Mouse (Mus musculus) adrenal gland, postnatal 25 days (tissue): ENCODE measurements around the gene Ppl. TPM values are rescaled to one million over a fixed set of nuclear protein-coding genes. Genes with fewer than 3 reads are reported as not detected.

ENCODE experiments used
- DNase-seq: peaks from one replicate; pipeline ENCODE4 v3.0.0; 2021; ENCODE audit warnings: mixed read lengths
- long read RNA-seq: library from polyadenylated mRNA; stranded (forward); transcript quantifications from one replicate; pipeline ENCODE4 v2.0.0, GENCODE M21; 2021
- total RNA-seq: library from RNA; stranded (reverse); gene quantifications from 2 replicates; pipeline ENCODE4 v1.2.3, GENCODE M21; 2021

The Ppl gene
- 1.5 and 2.2 TPM in 2 replicates for total RNA-seq
- long read RNA-seq, partial matches to known transcripts = 1 of 2 reads
- long read RNA-seq, other reads (novel, unspliced or antisense) = 1 of 2 reads

- peak; percentile 57 for DNase-seq
Observed at GRCm38 (mm10) chr16:5132401-5132801, at the start of gene Ppl. Ppl (minus strand) TSS chr16:5132421.

DNA sequence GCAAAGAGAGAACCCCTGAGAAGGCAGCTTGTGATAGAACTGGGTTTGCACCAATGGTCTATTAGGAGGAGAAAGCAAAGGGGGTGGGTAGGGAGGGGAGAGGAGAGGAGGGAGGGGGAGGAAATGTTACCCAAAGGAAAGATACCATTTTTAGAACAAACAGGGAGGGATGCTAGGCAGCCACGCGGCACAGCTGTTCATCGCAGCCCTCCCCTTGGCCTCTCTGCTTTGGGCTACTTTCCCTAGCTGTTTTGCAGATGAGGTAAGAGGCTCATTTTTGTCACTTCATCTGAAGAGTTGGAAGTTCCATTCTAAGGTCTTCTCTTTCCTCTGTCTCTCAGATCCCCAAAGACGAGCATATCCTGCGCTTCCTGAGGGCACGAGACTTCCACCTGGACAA, 40.4 kb upstream of the Ppl start:
- DNase-seq = no peak

GRCm38 (mm10) chr16:5168829-5169228, 36.6 kb upstream of the Ppl start:
- peak; percentile 32 for DNase-seq

DNA sequence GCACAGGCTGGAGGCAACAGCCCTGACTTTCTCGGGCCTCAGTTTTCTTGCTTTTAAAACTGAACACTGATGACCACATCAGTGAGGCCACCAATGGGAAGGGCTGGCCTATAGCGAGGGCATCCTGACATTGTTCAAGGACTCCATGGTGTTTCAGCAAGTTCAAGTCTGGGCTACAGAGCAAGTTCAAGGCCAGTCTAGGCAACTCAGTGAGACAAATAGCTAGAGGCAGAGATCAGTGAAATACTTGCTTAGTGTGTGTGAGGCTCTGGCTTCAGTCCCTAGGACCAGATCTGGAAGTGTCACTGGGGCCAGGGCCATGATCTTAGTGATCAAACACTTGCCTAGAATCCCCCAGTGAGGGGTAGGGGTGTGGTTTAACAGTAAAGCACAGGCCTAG, 35.8 kb upstream of the Ppl start:
- DNase-seq = no peak

DNA sequence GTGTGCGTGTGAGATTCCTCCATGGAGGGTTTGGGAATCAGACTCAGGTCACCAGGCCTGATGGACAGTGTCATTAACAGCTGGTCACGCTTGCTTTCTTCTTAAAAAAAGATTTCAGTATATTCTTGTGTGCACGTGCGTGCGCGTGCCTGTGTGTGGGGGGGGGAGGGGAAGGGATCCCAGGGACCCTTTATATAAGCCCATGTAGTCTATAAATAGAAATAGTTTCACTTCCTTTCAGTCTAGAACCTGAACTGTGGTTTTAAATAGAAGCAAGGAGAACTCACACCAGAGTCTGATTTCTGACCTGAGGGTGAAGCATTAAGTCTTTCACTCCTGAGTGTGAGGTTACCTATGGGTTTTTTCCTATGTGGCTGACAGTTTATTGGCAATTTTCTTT, 32.1 kb upstream of the Ppl start:
- DNase-seq = no peak

- DNase-seq = peak; percentile 20
Observed at GRCm38 (mm10) chr16:5159248-5159647, 27.0 kb upstream of the Ppl start.

DNA sequence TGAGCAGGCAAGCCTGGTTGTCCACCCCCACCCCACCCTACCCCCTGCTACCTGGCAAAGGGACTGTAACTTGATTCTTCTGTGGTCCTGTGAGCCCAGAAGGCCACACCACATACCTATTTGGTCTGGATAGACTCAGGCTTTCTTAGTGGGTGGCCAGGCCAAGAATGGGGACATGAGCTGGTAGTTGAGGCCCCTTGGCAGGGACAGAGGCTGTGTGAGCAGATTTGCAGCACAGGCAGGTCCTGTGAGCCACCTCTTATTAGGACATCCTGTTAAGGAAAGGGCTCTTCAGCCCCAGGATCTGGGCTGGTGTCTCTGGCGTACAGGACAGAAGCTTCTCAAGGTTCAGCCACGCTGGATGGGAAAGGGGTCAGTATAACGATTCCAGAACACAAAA, 24.9 kb upstream of the Ppl start:
- DNase-seq = no peak

- no peak for DNase-seq
Observed at GRCm38 (mm10) chr16:5156495-5156894, 24.3 kb upstream of the Ppl start.

- no peak for DNase-seq
Observed at GRCm38 (mm10) chr16:5155014-5155413, 22.8 kb upstream of the Ppl start.

DNA sequence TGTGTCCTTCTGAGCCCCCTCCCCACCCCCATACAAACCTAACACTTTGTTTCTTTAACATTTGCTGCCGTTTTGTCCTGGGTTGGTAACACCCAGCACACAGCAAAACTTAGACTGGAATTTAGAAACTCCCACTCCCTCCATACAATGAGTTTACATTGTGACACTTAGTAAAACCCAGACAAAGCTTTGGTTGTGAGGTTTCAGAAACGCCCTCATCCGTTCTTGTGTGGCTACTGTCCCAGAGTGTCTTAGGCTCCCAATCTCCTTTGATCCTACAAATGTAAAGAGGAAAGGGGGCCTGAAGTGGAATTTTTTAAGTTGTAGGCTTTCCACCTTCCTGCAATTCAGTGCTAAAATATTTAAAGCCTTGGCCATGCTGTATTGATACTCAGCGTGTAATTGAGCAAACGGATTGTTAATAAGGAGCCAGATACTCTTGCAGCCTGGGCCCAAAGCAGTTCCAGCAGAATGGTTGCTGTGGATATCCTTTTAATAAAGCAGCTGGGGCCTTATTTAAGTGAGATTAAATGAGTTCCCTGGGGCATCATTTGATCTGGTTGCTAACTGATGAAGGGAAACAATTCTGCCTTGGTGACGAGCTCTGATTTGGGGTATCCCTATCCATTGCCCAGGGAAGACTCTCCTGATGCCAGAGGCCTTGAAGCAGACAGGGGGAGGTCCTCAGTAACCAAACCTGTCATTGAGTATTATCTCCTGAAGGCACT, 21.2 kb upstream of the Ppl start:
- no peak for DNase-seq

DNA sequence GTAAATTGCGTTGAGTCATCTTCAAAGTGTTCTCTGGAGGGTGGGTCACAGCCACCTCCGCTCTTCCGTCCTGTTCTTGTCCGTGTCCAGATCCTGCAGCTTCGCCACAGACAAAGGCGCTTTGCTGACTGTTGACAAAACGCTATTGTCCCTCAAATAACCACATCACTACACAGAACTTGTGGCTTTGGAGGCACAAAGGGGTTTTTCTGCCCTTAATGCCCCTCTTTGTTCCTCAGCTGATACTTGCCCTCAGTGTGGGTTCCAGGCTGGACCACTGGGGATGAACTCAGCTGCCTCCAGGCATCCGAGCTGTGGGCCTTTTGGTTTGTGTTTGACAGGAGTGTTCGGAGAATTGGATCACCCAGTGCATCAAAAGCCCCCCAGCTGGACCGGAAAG, 18.3 kb upstream of the Ppl start:
- DNase-seq = no peak

GRCm38 (mm10) chr16:5147037-5147385, 14.8 kb upstream of the Ppl start, which contains the start of gene Sec14l5:
Sec14l5 (plus strand) TSS chr16:5147109.
- no peak for DNase-seq

GRCm38 (mm10) chr16:5146367-5147036, 14.3 kb upstream of the Ppl start:
- peak; percentile 82 for DNase-seq

DNA sequence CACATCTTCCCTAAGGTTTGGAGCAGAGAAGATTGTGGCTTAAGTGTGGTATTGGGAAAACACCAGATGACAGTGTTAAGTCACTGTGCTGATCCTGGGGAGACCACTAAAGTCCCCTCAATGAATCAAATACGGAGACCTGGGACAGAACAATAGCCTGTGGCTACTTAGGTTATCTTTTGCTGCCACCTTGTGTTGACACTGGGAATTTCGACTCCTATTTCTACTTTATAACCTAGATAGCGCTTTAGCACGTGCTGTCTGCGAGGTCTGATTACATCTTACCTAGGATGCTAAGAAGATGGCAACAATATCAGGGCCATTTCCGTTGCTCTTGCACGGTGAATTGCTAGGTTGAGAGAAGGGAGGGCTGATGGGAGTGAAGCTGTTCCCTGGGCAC, 13.3 kb upstream of the Ppl start:
- DNase-seq = peak; percentile 41

GRCm38 (mm10) chr16:5139741-5140140, 7.5 kb upstream of the Ppl start:
- peak; percentile 59 for DNase-seq

GRCm38 (mm10) chr16:5137006-5137540, 4.9 kb upstream of the Ppl start:
- DNase-seq = no peak

DNA sequence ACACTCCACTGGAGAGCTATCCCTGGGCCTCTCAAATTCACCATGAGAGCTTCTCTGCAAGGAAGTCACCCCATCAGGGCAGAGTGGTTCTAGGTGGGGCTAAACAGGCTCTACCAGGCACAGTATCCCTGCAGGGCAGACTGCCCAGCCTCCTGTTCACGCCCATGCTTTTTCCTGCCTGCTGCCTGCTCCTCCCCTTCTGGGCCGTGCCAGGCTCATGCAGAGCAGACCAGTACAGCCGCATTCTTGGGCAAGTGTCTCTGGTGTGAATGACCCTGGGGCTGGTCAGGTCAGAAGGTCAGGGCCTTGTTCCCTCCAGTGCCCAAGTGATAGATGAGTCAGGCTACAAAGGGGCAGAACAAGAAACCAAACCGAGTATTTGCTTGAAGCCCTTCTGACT, 4.3 kb upstream of the Ppl start:
- peak; percentile 75 for DNase-seq

DNA sequence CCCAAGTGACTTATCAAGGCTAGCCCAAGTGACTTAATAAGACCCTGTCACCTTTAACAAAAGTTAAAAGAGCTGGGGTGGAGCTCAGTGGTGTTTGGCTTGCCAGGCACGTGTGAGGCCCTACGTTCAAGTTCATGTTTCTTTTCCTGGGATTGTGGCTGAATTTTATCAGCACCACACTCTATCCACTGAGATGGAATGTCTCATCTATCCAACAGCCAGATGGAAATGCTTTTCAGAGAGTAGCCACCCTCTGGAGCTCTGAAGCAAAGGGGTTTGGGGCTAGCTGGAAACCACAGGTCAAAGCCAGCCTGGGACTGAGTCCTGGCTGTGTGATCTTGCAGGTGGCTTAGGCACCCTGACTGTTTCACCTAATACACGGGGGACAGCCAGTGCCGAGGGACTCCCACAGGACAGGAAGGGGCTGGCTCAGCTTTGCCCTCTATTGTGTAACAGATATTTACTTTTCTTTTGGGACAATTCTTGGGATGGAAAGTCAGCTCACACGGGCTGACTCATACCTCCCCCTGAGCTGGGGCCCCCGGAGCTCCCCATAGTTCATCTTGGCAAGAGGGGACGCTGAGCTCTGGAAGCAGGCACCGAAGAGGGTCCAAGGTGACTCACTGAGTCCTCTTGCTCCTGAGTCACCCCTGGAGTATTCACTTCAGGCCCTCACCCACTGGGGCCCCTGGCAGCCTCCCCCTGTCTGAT, 3.5 kb upstream of the Ppl start:
- DNase-seq = peak; percentile 20

DNA sequence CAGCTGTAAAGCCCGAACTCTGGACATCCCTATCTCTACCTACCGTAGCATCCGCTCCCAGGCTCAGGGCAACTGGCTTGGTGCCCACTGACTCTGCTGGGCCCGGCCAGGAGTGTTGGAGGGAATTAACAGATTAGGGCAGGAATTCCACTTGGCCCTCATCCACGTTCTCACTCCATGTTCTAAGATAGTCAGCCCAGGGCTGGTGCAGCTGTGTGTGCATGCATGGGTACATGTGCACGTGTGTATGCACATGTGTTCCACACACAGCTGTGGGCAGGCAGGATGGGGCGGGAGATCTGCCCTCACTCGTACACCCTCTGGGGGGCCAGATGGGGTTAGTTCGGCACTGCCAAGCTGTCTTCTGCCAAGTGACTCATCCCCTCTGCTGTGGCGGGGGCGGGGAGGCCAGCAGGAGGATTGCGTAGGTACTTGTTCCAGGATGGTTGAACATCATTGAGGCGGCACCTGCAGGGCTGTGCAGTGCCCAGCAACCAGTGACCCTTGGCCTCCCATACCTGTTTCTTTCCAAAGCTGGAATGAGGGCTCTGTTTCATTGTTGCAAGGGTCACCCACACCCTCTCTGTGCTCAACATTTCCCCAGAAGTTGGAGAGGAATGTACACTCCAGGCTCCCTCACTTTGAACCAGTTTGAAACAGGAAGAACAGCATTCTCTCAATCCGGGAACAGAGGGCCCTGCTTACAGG, 2.6 kb upstream of the Ppl start:
- peak; percentile 72 for DNase-seq

DNA sequence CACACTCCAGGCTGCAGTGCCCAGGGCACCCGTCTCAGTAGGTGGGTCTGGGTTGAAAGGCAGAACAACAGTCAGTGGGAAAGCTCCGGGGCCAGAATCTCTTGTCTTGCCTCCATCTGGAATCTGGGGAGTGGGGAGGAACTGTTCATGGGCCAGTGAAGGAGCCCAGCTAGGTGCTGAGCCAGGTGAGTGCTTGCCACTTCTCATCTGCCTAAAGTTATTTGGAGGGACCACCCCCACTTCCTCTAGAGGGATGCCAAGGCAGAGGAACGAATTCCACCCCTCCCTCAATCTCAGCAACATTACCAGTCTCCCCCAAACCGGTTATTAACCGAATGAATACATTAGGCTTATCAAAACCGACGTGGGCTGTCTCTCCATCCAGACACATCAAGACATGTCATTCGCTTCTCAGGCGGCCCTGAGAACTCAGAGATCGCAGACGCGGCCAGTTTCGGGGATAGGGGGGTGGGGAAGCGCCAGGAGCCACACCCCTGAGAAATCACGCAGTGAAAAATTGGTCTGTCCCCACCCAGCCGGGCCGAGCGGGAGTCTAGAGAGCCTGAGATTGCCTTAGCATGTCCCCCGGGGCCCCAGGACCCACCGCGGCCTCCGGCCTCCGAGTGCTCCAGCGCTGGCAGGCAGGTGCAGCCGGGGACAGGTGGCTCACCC, 834 bp downstream of the Ppl start:
- DNase-seq = no peak

DNA sequence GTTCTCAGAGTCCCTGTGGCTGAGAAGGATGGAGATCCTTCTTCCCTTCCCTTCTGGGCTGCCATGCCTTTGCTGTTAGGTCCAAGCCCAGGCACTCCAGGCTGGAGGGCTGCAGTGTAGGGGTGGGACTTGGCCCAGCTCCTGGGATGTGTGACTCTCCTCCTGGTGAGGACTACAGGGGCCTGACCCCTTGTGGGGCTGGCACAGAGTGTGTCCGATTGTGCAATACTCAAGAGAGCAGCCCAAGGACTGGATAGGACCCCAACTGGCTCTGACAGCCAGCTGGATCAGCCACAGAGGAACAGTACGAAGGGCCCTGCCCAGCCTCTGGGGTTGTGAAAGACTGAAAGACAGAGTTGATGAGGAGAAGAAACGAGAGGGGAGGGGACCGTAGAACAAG, 1.5 kb downstream of the Ppl start:
- peak; percentile 64 for DNase-seq

DNA sequence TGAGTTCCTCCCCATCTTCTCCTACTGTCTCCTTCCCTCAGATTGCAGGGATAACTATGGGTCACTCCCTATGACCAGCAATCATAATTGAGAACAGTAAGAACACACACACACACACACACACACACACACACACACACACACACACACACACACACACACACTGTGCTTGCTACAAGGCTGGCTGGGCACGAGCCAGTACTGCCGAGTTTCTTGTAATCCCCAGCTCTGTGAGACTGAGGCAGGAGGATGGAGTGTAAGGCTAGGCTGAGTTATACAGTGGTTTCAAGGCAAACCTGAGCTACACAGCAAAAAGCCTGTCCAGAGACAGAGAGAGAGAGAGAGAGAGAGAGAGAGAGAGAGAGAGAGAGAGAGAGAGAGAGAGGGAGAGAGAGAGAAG, 2.0 kb downstream of the Ppl start:
- DNase-seq = no peak
